Mouse (Mus musculus) forebrain, postnatal 0 days (tissue): ENCODE measurements at regions not wholly inside any gene's neighbourhood (a gene's known extent, or its start where the extent isn't known, plus 50 kb on each side); places are given as distances from the start of the nearest gene placed in this dataset.

ENCODE experiments used
- ATAC-seq: fragments of 200-750 bp; cut with Nextera tagmentation; 2 replicates; pipeline ENCODE4 v1.8.0; 2017; ENCODE audit warnings: mild to moderate bottlenecking, moderate library complexity
- DNase-seq: peaks from one replicate; pipeline ENCODE4 v3.0.0-alpha.2; 2015
- H3K27ac ChIP-seq: fragments of 300-500 bp; sonication (generic); 2 replicates; pipeline ENCODE4 v1.5.1; 2014; ENCODE audit warnings: low read depth, mild to moderate bottlenecking, antibody characterized with exemption, low read length, moderate library complexity, mixed read lengths
- H3K27me3 ChIP-seq: fragments of 300-500 bp; sonication (generic); 2 replicates; pipeline ENCODE4 v1.6.1; 2014; ENCODE audit warnings: mild to moderate bottlenecking, low read length, mixed read lengths; ENCODE audit not compliant: insufficient read depth
- H3K36me3 ChIP-seq: fragments of 300-500 bp; sonication (generic); 2 replicates; pipeline ENCODE4 v1.6.1; 2014; ENCODE audit warnings: mild to moderate bottlenecking, moderate library complexity; ENCODE audit not compliant: insufficient read depth
- H3K4me1 ChIP-seq: fragments of 300-500 bp; sonication (generic); 2 replicates; pipeline ENCODE4 v1.6.1; 2014; ENCODE audit warnings: antibody characterized with exemption; ENCODE audit not compliant: insufficient read depth
- H3K4me2 ChIP-seq: fragments of 300-500 bp; sonication (generic); 2 replicates; pipeline ENCODE4 v1.6.1; 2014; ENCODE audit warnings: low read depth, mild to moderate bottlenecking, moderate library complexity
- H3K4me3 ChIP-seq: fragments of 300-500 bp; sonication (generic); 2 replicates; pipeline ENCODE4 v1.5.1; 2014; ENCODE audit warnings: low read depth, low read length, mixed read lengths
- H3K9ac ChIP-seq: fragments of 300-500 bp; sonication (generic); 2 replicates; pipeline ENCODE4 v1.6.1; 2014; ENCODE audit warnings: mild to moderate bottlenecking
- H3K9me3 ChIP-seq: fragments of 300-500 bp; sonication (generic); 2 replicates; pipeline ENCODE4 v1.6.1; 2016; ENCODE audit warnings: low read length
- CTCF ChIP-seq: sonication (generic); IDR thresholded peaks from 2 replicates; pipeline ENCODE4 v1.5.1; 2016; ENCODE audit warnings: antibody characterized with exemption, control low read depth, low read depth
- WGBS: fragments of 180-500 bp; shearing (Covaris S2); extraction: QIAGEN DNeasy Blood & Tissue Kit; methylation state at CpG from one replicate; pipeline ENCODE4 v1.1.7; 2014; 5-methylcytosine and 5-hydroxymethylcytosine counted together

DNA sequence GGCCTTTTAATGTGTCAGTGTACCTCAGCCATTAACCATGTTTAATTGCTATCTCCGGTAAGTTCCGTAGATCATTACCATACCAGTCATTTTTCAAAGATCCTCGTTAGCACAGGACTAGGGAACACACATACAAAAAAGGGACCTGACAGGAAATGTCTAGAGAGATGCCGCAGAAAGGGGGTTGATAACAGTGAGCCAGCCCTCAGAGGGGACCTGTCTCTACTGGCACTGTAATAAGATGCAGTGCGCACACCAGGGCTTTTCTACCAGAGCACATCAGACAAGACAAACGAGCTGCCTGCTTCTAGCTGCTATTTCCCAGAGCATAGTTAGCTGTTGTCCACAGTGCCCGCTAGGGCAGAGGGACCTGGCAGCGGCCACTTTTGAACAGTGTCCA is 199.1 kb downstream of the Sox11 start:
- no peaks in the 10 kb centered on the region for H3K36me3 ChIP-seq
- DNase-seq (no peak), ATAC-seq (no peak)
- no peaks in the 10 kb centered on the region for H3K27me3 ChIP-seq
- H3K4me3 ChIP-seq = no peak overlapping the region
- no peaks in the 10 kb centered on the region for H3K9me3 ChIP-seq
- peaks cover 17% of the 10 kb centered on the region for H3K4me1 ChIP-seq
- H3K4me2 ChIP-seq = no peak overlapping the region
- TF ChIP-seq CTCF = no peak
- 47% methylated on average over 8 of the region's 8 CpGs for WGBS
- no peak overlapping the region for H3K27ac ChIP-seq
- no peak overlapping the region for H3K9ac ChIP-seq

DNA sequence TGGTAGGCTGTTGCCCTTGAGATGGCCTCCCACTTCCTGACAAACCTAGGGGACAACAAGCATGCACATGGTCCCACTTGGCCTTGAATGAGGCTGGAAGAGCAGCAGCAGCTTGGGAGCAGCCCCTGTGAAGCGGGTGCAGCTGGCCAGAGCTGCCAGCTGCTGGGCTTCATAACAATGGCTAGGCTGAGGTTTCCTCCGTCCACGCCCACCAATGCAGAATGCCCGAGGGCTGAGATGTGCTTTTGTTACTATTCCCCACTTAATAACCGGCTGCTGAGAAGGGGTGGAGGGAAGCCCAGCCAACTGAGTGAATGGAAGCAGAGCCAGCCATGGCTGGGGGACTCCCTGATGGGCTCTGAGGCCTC is 202.1 kb downstream of the Sox11 start:
- ATAC-seq = peak; percentile 82
- Histone ChIP-seq H3K9me3 (no peaks in the 10 kb centered on the region), H3K27me3 (no peaks in the 10 kb centered on the region), H3K36me3 (no peaks in the 10 kb centered on the region), H3K4me3 (no peak overlapping the region), H3K4me2 (no peak overlapping the region), H3K9ac (no peak overlapping the region), H3K27ac (peak overlapping the region; percentile 21; the same call in 1 of the 2 replicates), H3K4me1 (peaks cover 23% of the 10 kb centered on the region)
- no peak for TF ChIP-seq CTCF
- 11% methylated on average over 5 of the region's 5 CpGs for WGBS
- peak; percentile 61 for DNase-seq

DNA sequence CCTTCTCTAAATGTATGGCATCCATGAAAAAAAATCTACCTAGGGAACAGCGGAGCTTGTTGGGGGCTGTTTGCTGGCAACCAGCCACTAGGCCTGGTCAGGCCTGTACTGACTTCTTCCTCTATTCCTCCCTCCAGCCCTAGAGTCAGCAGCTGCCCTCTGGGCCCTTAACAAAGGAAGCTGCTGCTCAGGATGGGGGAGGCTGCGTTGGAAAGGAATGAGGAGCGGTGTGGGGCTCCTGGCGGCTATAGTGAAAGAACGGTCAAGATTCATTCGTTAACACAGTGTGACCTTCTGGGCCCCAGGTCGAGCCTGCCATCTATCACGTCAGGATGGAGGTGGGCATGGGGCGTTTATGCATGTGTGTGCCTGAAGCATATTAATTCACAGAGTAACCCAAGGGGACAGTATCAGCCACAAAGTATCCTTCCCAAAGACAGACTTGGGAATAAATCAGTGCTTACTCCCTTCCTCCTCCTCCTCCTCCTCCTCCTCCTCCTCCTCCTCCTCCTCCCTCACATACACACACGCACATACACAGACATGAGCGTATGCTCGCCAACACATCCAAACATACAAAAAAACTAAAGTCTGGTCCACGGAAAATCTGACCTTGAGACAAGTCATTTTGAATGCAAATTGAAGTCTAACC is 202.6 kb downstream of the Sox11 start:
- Histone ChIP-seq H3K27me3 (no peaks in the 10 kb centered on the region), H3K4me3 (no peak overlapping the region), H3K4me1 (peaks cover 23% of the 10 kb centered on the region), H3K4me2 (no peak overlapping the region), H3K36me3 (no peaks in the 10 kb centered on the region), H3K9me3 (no peaks in the 10 kb centered on the region), H3K9ac (peak overlapping the region; percentile 33; the same call in 1 of the 2 replicates), H3K27ac (peak overlapping the region; percentile 78)
- DNase-seq (no peak), ATAC-seq (no peak)
- TF ChIP-seq CTCF = no peak
- WGBS = 30% methylated on average over 13 of the region's 13 CpGs

- Histone ChIP-seq H3K9ac (peak overlapping the region; percentile 33; the same call in 1 of the 2 replicates), H3K4me1 (peaks cover 23% of the 10 kb centered on the region), H3K9me3 (no peaks in the 10 kb centered on the region), H3K4me2 (no peak overlapping the region), H3K27me3 (no peaks in the 10 kb centered on the region), H3K27ac (peak overlapping the region; percentile 78), H3K36me3 (no peaks in the 10 kb centered on the region), H3K4me3 (no peak overlapping the region)
- DNase-seq = peak; percentile 54
- 41% methylated on average over 13 of the region's 13 CpGs for WGBS
- peak; percentile 57 for ATAC-seq
- no peak for TF ChIP-seq CTCF
Observed at GRCm38 (mm10) chr12:27138663-27139633, 203.4 kb downstream of the Sox11 start.

DNA sequence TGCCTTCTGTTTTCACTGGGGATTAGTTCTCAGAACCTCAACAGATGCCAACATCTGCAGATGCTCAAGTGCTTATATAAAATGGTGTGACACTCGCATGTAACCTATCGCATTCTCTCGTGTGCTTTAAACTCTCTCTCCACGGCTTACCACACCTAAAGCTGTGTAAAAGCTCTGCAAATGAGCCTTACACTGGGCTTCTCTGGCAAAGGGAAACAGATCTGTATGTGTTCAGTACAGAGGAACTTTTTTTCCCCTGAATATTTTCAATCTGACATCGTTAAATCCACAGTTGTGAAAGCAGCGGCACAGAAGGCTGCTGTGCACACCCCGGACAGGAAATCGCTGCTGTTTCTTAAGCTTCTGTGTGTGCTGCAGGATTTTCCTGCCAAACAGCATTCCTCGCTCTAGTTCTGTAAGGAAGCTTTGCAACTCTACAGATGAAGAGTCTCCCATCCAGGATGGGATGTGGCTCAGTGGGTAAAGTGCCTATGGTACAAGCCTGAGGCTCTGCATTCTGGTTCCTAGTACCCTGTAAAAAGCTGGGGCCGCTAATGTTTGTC is 206.3 kb downstream of the Sox11 start:
- H3K4me3 ChIP-seq = no peak overlapping the region
- H3K9ac ChIP-seq = no peak overlapping the region
- 0 out of 2 replicates have a peak overlapping the region, but pooled peaks have one; percentile 2 for H3K27ac ChIP-seq
- 37% methylated on average over 10 of the region's 10 CpGs for whole genome bisulfite sequencing
- DNase-seq = peak; percentile 45
- no peaks in the 10 kb centered on the region for H3K36me3 ChIP-seq
- H3K9me3 ChIP-seq = no peaks in the 10 kb centered on the region
- H3K27me3 ChIP-seq = no peaks in the 10 kb centered on the region
- TF ChIP-seq CTCF = no peak
- no peak for ATAC-seq
- no peak overlapping the region for H3K4me2 ChIP-seq
- peaks cover 22% of the 10 kb centered on the region for H3K4me1 ChIP-seq

GRCm38 (mm10) chr12:27130544-27130943 is 211.8 kb downstream of the Sox11 start:
- DNase-seq (no peak), ATAC-seq (no peak)
- Histone ChIP-seq H3K4me1 (peaks cover 9% of the 10 kb centered on the region; the same call in 1 of the 2 replicates), H3K4me3 (no peak overlapping the region), H3K9me3 (no peaks in the 10 kb centered on the region), H3K9ac (no peak overlapping the region), H3K27ac (no peak overlapping the region), H3K27me3 (no peaks in the 10 kb centered on the region), H3K36me3 (no peaks in the 10 kb centered on the region), H3K4me2 (no peak overlapping the region)
- WGBS = 98% methylated on average over 1 of the region's 1 CpGs
- TF ChIP-seq CTCF = no peak
